Mouse (Mus musculus) adipocyte (in vitro differentiated cells): Measurements from ENCODE around the gene Ctnna2.

Experiments
- DNase-seq: peaks from one replicate; pipeline ENCODE4 v3.0.0-alpha.2; 2016; ENCODE audit warnings: low spot score

The Ctnna2 gene

DNA sequence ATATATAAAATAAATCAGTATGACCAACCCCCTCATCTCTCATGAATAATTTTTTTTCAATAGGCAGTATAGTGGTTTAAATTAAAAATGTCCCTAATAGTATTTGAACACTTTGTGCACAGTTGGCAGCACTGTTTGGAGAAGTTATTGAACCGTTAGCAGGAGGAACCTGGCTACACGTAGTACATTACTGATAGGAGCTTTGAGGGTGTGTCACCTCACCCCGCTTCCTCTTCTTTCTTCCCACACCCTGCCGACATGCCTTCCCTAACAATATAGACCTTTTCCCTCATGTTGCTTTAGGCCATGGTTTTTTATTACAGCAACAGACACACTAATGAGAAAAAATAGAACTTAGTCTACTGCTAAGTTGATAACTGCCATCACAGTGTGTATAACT, 1071.4 kb downstream of the Ctnna2 start:
- DNase-seq: no peak

GRCm38 (mm10) chr6:76897156-76897555, 1082.3 kb downstream of the Ctnna2 start:
- no peak for DNase-seq
